In genomic region chr16:35581299-35581698, GRCm38 (mm10) we compare ENCODE assay signal across 10 mouse cellular contexts. TPM values are rescaled to one million over a fixed set of nuclear protein-coding genes. Genes with fewer than 3 reads are reported as not detected.
DNase-seq lines count a peak whose midpoint lies in the region; ATAC-seq and TF ChIP-seq lines count a peak whose summit lies in the region.
"Had no signal": no experiment of that assay in that cellular context is flagged by ENCODE, and none has a peak within 500 bp of the region (broad histone marks: within the 10 kb centered on the region; RNA-seq: fewer than 3 reads in every experiment).

No protein-coding gene starts in this region.

- ATAC-seq in neural tube, embryonic 14.5 days (ENCODE audit: low read depth): peak; percentile 35; the same call in 1 of the 2 replicates
- ATAC-seq: liver, postnatal 0 days had no signal

- intact Hi-C loops in left cerebral cortex, postnatal 10 days (cut with DNase I): no loop called here
- intact Hi-C loops in gastrocnemius, adult 2 months (cut with DNase I): no loop called here

- peaks cover 66% of the 10 kb centered on the region for H3K4me1 ChIP-seq in forebrain, embryonic 10.5 days
- H3K4me1 ChIP-seq in hindbrain, embryonic 10.5 days (replicated peaks): peaks cover 67% of the 10 kb centered on the region
- peaks cover 21% of the 10 kb centered on the region for H3K4me1 ChIP-seq in neural tube, embryonic 14.5 days (ENCODE audit: control insufficient read depth, insufficient read depth, low read length)

- no peak for DNase-seq in forebrain, embryonic 10.5 days (ENCODE audit: extremely low spot score, low spot score)
- DNase-seq in hindbrain, embryonic 10.5 days (ENCODE audit: low spot score): peak; percentile 50
- peak; percentile 48 to 62 for DNase-seq in left cerebral cortex, postnatal 10 days (ENCODE audit: extremely low spot score in 1 of 2, low spot score in 2 of 2)
- DNase-seq in thymus, postnatal 4 days: no peak
- DNase-seq in spleen, postnatal 4 days (ENCODE audit: low spot score in 2 of 2): no peak
- no peak for DNase-seq in gastrocnemius, adult 2 months
- DNase-seq: adrenal gland, adult 8-10 months; liver, postnatal 0 days had no signal

- H3K27ac ChIP-seq in forebrain, embryonic 10.5 days: peak overlapping the region; percentile 82
- H3K27ac ChIP-seq in hindbrain, embryonic 10.5 days: peak overlapping the region; percentile 86
- H3K27ac ChIP-seq in neural tube, embryonic 14.5 days (ENCODE audit: low read depth, low read length): peak overlapping the region; percentile 8
- H3K27ac ChIP-seq in gastrocnemius, adult 2 months: no peak overlapping the region

- 0 out of 2 replicates have a peak, but pooled peaks cover 7% of the 10 kb centered on the region for H3K27me3 ChIP-seq in forebrain, embryonic 10.5 days (ENCODE audit: poor library complexity, severe bottlenecking)
- no peaks in the 10 kb centered on the region for H3K27me3 ChIP-seq in hindbrain, embryonic 10.5 days (ENCODE audit: insufficient read depth, poor library complexity, severe bottlenecking)
- H3K27me3 ChIP-seq in neural tube, embryonic 14.5 days (ENCODE audit: control insufficient read depth, insufficient read depth, low read length): no peaks in the 10 kb centered on the region

- H3K4me2 ChIP-seq in neural tube, embryonic 14.5 days (ENCODE audit: low read depth, low read length): no peak overlapping the region

- 24% methylated on average over 7 of the region's 7 CpGs for WGBS in forebrain, embryonic 10.5 days
- WGBS in hindbrain, embryonic 10.5 days: 32% methylated on average over 7 of the region's 7 CpGs
- 14% methylated on average over 7 of the region's 7 CpGs for WGBS in neural tube, embryonic 14.5 days

- H3K36me3 ChIP-seq in forebrain, embryonic 10.5 days (replicated peaks): peaks cover 17% of the 10 kb centered on the region
- peaks cover 21% of the 10 kb centered on the region for H3K36me3 ChIP-seq in hindbrain, embryonic 10.5 days
- H3K36me3 ChIP-seq in neural tube, embryonic 14.5 days (ENCODE audit: control insufficient read depth, insufficient read depth, low read length): no peaks in the 10 kb centered on the region

- TF ChIP-seq CTCF in gastrocnemius, adult 2 months (IDR thresholded peaks at IDR 0.05): no peak

- 0 out of 2 replicates have a peak overlapping the region, but pooled peaks have one; percentile 2 for H3K9ac ChIP-seq in neural tube, embryonic 14.5 days (replicated peaks; ENCODE audit: low read depth, low read length)
- H3K9ac ChIP-seq: liver, postnatal 0 days had no signal

- no peak overlapping the region for H3K4me3 ChIP-seq in forebrain, embryonic 10.5 days
- H3K4me3 ChIP-seq in hindbrain, embryonic 10.5 days: no peak overlapping the region
- H3K4me3 ChIP-seq in neural tube, embryonic 14.5 days (ENCODE audit: low read depth, low read length): no peak overlapping the region
- no peak overlapping the region for H3K4me3 ChIP-seq in gastrocnemius, adult 2 months

- no peaks in the 10 kb centered on the region for H3K9me3 ChIP-seq in forebrain, embryonic 10.5 days
- H3K9me3 ChIP-seq in hindbrain, embryonic 10.5 days: no peaks in the 10 kb centered on the region
- no peaks in the 10 kb centered on the region for H3K9me3 ChIP-seq in neural tube, embryonic 14.5 days (ENCODE audit: control insufficient read depth, low read length)

RNA-seq across cellular contexts. Expression of gene Sema5b, which starts 40.4 kb away (rescaled TPM):
- 35.7 and 37.5 TPM in 2 replicates for polyA plus RNA-seq in forebrain, embryonic 10.5 days (2016; fragmentation: Nextera tagmentation; extraction: Ambion mirVana)
- polyA plus RNA-seq in hindbrain, embryonic 10.5 days (2016; fragmentation: Nextera tagmentation; extraction: Ambion mirVana): 45.7 and 57.8 TPM in 2 replicates
- total RNA-seq in left cerebral cortex, postnatal 10 days (2021): 10 to 100 TPM; 27.4 to 29.5 TPM
- polyA plus RNA-seq in neural tube, embryonic 14.5 days (2014; fragmentation: Nextera tagmentation; extraction: Ambion mirVana): 18.1 and 21.4 TPM in 2 replicates
- total RNA-seq in gastrocnemius, adult 2 months (2021): under 1 TPM; 0.22 to 0.26 TPM
- total RNA-seq: monocyte, adult 5-6 weeks had no signal

Comparison
In these comparisons a context has a peak if more than half of its experiments do, and no peak if none do; other contexts are left out.
1. DNase-seq: peak in hindbrain, embryonic 10.5 days (single experiment) and left cerebral cortex, postnatal 10 days (2 of 2); none in forebrain, embryonic 10.5 days (single experiment), thymus, postnatal 4 days (single experiment), spleen, postnatal 4 days (0 of 2) and gastrocnemius, adult 2 months (single experiment).